In genomic region chr1:157798561-157799553, GRCm38 (mm10) we compare ENCODE assay signal across 16 mouse cellular contexts.
DNase-seq lines count a peak whose midpoint lies in the region; ATAC-seq and TF ChIP-seq lines count a peak whose summit lies in the region.
"Had no signal": no experiment of that assay in that cellular context is flagged by ENCODE, and none has a peak within 500 bp of the region (broad histone marks: within the 10 kb centered on the region; RNA-seq: fewer than 3 reads in every experiment).

No protein-coding gene starts in this region.

- H3K27me3 ChIP-seq in limb, embryonic 12.5 days: 0 out of 2 replicates have a peak, but pooled peaks cover 5% of the 10 kb centered on the region
- no peaks in the 10 kb centered on the region; the same call in 1 of the 2 replicates for H3K27me3 ChIP-seq in limb, embryonic 10.5 days (ENCODE audit: low read depth, poor library complexity, severe bottlenecking)
- no peaks in the 10 kb centered on the region for H3K27me3 ChIP-seq in hindbrain, embryonic 14.5 days (ENCODE audit: control insufficient read depth, insufficient read depth, low read length)
- H3K27me3 ChIP-seq in midbrain, postnatal 0 days (ENCODE audit: insufficient read depth, low read length): no peaks in the 10 kb centered on the region

- peak overlapping the region; percentile 15; the same call in 1 of the 2 replicates for H3K4me2 ChIP-seq in limb, embryonic 12.5 days
- H3K4me2 ChIP-seq in hindbrain, embryonic 14.5 days (replicated peaks): peak overlapping the region; percentile 42
- H3K4me2 ChIP-seq in midbrain, postnatal 0 days (ENCODE audit: low read depth, low read length, poor library complexity, severe bottlenecking): peak overlapping the region; percentile 22; the same call in 1 of the 2 replicates

- H3K36me3 ChIP-seq in limb, embryonic 12.5 days: no peaks in the 10 kb centered on the region
- H3K36me3 ChIP-seq in limb, embryonic 10.5 days: no peaks in the 10 kb centered on the region
- H3K36me3 ChIP-seq in hindbrain, embryonic 14.5 days (replicated peaks; ENCODE audit: control insufficient read depth, insufficient read depth): no peaks in the 10 kb centered on the region
- H3K36me3 ChIP-seq in midbrain, postnatal 0 days (ENCODE audit: insufficient read depth, low read length): no peaks in the 10 kb centered on the region

- no peak overlapping the region for H3K9ac ChIP-seq in limb, embryonic 12.5 days (replicated peaks)
- H3K9ac ChIP-seq in hindbrain, embryonic 14.5 days: 0 out of 2 replicates have a peak overlapping the region, but pooled peaks have one; percentile 9
- H3K9ac ChIP-seq in midbrain, postnatal 0 days (replicated peaks; ENCODE audit: low read length, poor library complexity, severe bottlenecking): no peak overlapping the region

- H3K9me3 ChIP-seq in limb, embryonic 12.5 days: no peaks in the 10 kb centered on the region
- H3K9me3 ChIP-seq in limb, embryonic 10.5 days (replicated peaks): no peaks in the 10 kb centered on the region
- no peaks in the 10 kb centered on the region for H3K9me3 ChIP-seq in hindbrain, embryonic 14.5 days (ENCODE audit: control insufficient read depth, low read length)
- no peaks in the 10 kb centered on the region for H3K9me3 ChIP-seq in midbrain, postnatal 0 days (ENCODE audit: low read length)

- 35% methylated on average over 21 of the region's 21 CpGs for WGBS in limb, embryonic 12.5 days
- 65% methylated on average over 21 of the region's 21 CpGs for WGBS in limb, embryonic 10.5 days
- 47% methylated on average over 21 of the region's 21 CpGs for whole genome bisulfite sequencing in hindbrain, embryonic 14.5 days
- whole genome bisulfite sequencing in midbrain, postnatal 0 days: 29% methylated on average over 21 of the region's 21 CpGs

- H3K4me1 ChIP-seq in limb, embryonic 12.5 days (replicated peaks): 0 out of 2 replicates have a peak, but pooled peaks cover 9% of the 10 kb centered on the region
- peaks cover 16% of the 10 kb centered on the region for H3K4me1 ChIP-seq in limb, embryonic 10.5 days
- H3K4me1 ChIP-seq in hindbrain, embryonic 14.5 days (replicated peaks; ENCODE audit: control insufficient read depth, insufficient read depth, low read length): peaks cover 12% of the 10 kb centered on the region; the same call in 1 of the 2 replicates
- peaks cover 4% of the 10 kb centered on the region; the same call in 1 of the 2 replicates for H3K4me1 ChIP-seq in midbrain, postnatal 0 days (ENCODE audit: insufficient read depth, low read length)

- TF ChIP-seq CTCF in midbrain, postnatal 0 days (IDR thresholded peaks at IDR 0.05): no peak

- ATAC-seq in limb, embryonic 12.5 days (ENCODE audit: insufficient number of reproducible peaks, insufficient read depth, low FRiP score, low TSS enrichment, low read depth): no peak
- ATAC-seq in hindbrain, embryonic 14.5 days (ENCODE audit: low FRiP score): peak; percentile 74
- peak; percentile 68; the same call in 1 of the 2 replicates for ATAC-seq in midbrain, postnatal 0 days (ENCODE audit: low FRiP score)

- H3K4me3 ChIP-seq in limb, embryonic 12.5 days (replicated peaks): no peak overlapping the region
- no peak overlapping the region for H3K4me3 ChIP-seq in limb, embryonic 10.5 days
- no peak overlapping the region for H3K4me3 ChIP-seq in hindbrain, embryonic 14.5 days (replicated peaks; ENCODE audit: low read length)
- no peak overlapping the region for H3K4me3 ChIP-seq in midbrain, postnatal 0 days (ENCODE audit: low read depth, low read length)

- no peak overlapping the region for H3K27ac ChIP-seq in limb, embryonic 12.5 days
- H3K27ac ChIP-seq in limb, embryonic 10.5 days: no peak overlapping the region
- peak overlapping the region; percentile 75 for H3K27ac ChIP-seq in hindbrain, embryonic 14.5 days
- H3K27ac ChIP-seq in midbrain, postnatal 0 days (ENCODE audit: low read depth, low read length): peak overlapping the region; percentile 51
- H3K27ac ChIP-seq: macrophage had no signal

- DNase-seq in embryo, embryonic 11 days: peak; percentile 15
- DNase-seq in embryo, embryonic 10 days (ENCODE audit: low spot score): no peak
- no peak for DNase-seq in limb, embryonic 10.5 days (ENCODE audit: low spot score)
- peak; percentile 50 for DNase-seq in hindbrain, embryonic 14.5 days (ENCODE audit: low spot score)
- DNase-seq in midbrain, postnatal 0 days (ENCODE audit: low spot score): peak; percentile 36
- DNase-seq in adrenal gland, adult 18-20 months (ENCODE audit: low spot score in 2 of 2): no peak
- no peak for DNase-seq in cerebellum, postnatal 4 days (ENCODE audit: low spot score in 2 of 2)
- DNase-seq: cerebellum, adult 9-11 months; gastrocnemius, postnatal 36 days; heart, postnatal 10 days; kidney, postnatal 25 days; liver; right cerebral cortex, postnatal 14 days; thymus, postnatal 36 days had no signal

Comparison
In these comparisons a context has a peak if more than half of its experiments do, and no peak if none do; other contexts are left out.
1. DNase-seq: peak in embryo, embryonic 11 days (single experiment), hindbrain, embryonic 14.5 days (single experiment) and midbrain, postnatal 0 days (single experiment); none in embryo, embryonic 10 days (single experiment), limb, embryonic 10.5 days (single experiment), adrenal gland, adult 18-20 months (0 of 2) and cerebellum, postnatal 4 days (0 of 2).
2. H3K27ac ChIP-seq: peak in hindbrain, embryonic 14.5 days (single experiment) and midbrain, postnatal 0 days (single experiment); none in limb, embryonic 12.5 days (single experiment) and limb, embryonic 10.5 days (single experiment).
3. Peak in every context shown above with its lines, with median percentiles within 50 percentile points of each other: H3K4me2 ChIP-seq.